Mouse (Mus musculus) embryonic facial prominence, embryonic 11.5 days (tissue): ENCODE data around the gene Arl10. TPM values are rescaled to one million over a fixed set of nuclear protein-coding genes. Genes with fewer than 3 reads are reported as not detected.
A peak's percentile ranks its signal among the peaks of the same experiment; 100 is the strongest.

ENCODE experiments used
- ATAC-seq: fragments of 200-750 bp; cut with Nextera tagmentation; replicated peaks from 2 replicates; pipeline ENCODE4 v1.8.0; 2017; ENCODE audit warnings: low read depth; ENCODE audit not compliant: insufficient number of reproducible peaks, low FRiP score, low TSS enrichment
- DNase-seq: peaks from one replicate; pipeline ENCODE4 v3.0.0-alpha.2; 2015; ENCODE audit warnings: low spot score
- H3K27ac ChIP-seq: fragments of 300-500 bp; sonication (generic); replicated peaks from 2 replicates; pipeline ENCODE4 v1.5.1; 2014; ENCODE audit warnings: mild to moderate bottlenecking, low read depth, low read length, control low read depth
- H3K27me3 ChIP-seq: fragments of 300-500 bp; sonication (generic); 2 replicates; pipeline ENCODE4 v1.6.1; 2014; ENCODE audit warnings: mild to moderate bottlenecking, low read length, moderate library complexity, mixed read lengths; ENCODE audit not compliant: control insufficient read depth, insufficient read depth
- H3K36me3 ChIP-seq: fragments of 300-500 bp; sonication (generic); replicated peaks from 2 replicates; pipeline ENCODE4 v1.6.1; 2014; ENCODE audit warnings: low read depth, mild to moderate bottlenecking, low read length, moderate library complexity, mixed read lengths; ENCODE audit not compliant: control insufficient read depth, insufficient read depth
- H3K4me1 ChIP-seq: fragments of 300-500 bp; sonication (generic); 2 replicates; pipeline ENCODE4 v1.6.1; 2014; ENCODE audit warnings: low read length, mixed read lengths; ENCODE audit not compliant: control insufficient read depth, insufficient read depth
- H3K4me2 ChIP-seq: fragments of 300-500 bp; sonication (generic); 2 replicates; pipeline ENCODE4 v1.6.1; 2014; ENCODE audit warnings: low read depth, mild to moderate bottlenecking, control low read depth, low read length, moderate library complexity
- H3K4me3 ChIP-seq: fragments of 300-500 bp; sonication (generic); 2 replicates; pipeline ENCODE4 v1.5.1; 2014; ENCODE audit warnings: low read depth, low read length, control low read depth
- H3K9ac ChIP-seq: fragments of 300-500 bp; sonication (generic); replicated peaks from 2 replicates; pipeline ENCODE4 v1.6.1; 2014; ENCODE audit warnings: mild to moderate bottlenecking, control low read depth, low read length
- H3K9me3 ChIP-seq: fragments of 300-500 bp; sonication (generic); replicated peaks from 2 replicates; pipeline ENCODE4 v1.6.1; 2016; ENCODE audit warnings: mild to moderate bottlenecking, low read length, inconsistent platforms, mixed read lengths; ENCODE audit not compliant: control insufficient read depth
- WGBS: fragments of 180-500 bp; shearing (Covaris S2); extraction: QIAGEN DNeasy Blood & Tissue Kit; methylation state at CpG from one replicate; pipeline ENCODE4 v1.1.7; 2014; 5-methylcytosine and 5-hydroxymethylcytosine counted together
- polyA plus RNA-seq: library from polyadenylated mRNA; unstranded; fragments of >200 nt; fragmentation: Nextera tagmentation; extraction: Ambion mirVana; gene quantifications from 2 replicates; pipeline ENCODE4 v1.2.1, GENCODE M21; 2014

Gene Arl10
- 24.9 and 26.0 TPM in 2 replicates for polyA plus RNA-seq

GRCm38 (mm10) chr13:54574854-54575481, at the start of gene Arl10:
Gene Arl10, plus strand, starts transcription at chr13:54575015.
- H3K4me1 ChIP-seq, result no peaks in the 10 kb centered on the region; the same call in 1 of the 2 replicates
- no peaks in the 10 kb centered on the region for H3K27me3 ChIP-seq
- H3K9me3 ChIP-seq, result no peaks in the 10 kb centered on the region
- peak within 1 kb of the TSS; percentile 96 for H3K4me3 ChIP-seq
- ATAC-seq (peak; percentile 85), DNase-seq (peak; percentile 85)
- under 1% methylated on average over 55 of the region's 55 CpGs for WGBS
- peak within 1 kb of the TSS; percentile 93 for H3K9ac ChIP-seq
- peak within 1 kb of the TSS; percentile 67; the same call in 1 of the 2 replicates for H3K27ac ChIP-seq
- H3K36me3 ChIP-seq, result 0 out of 2 replicates have a peak, but pooled peaks cover 2% of the 10 kb centered on the region
- H3K4me2 ChIP-seq, result peak within 1 kb of the TSS; percentile 90

GRCm38 (mm10) chr13:54527140-54527539, 47.7 kb upstream of the Arl10 start:
- Histone ChIP-seq H3K27me3 (no peaks in the 10 kb centered on the region), H3K4me2 (no peak overlapping the region), H3K27ac (no peak overlapping the region), H3K4me1 (no peaks in the 10 kb centered on the region), H3K9ac (no peak overlapping the region), H3K9me3 (no peaks in the 10 kb centered on the region), H3K4me3 (no peak overlapping the region), H3K36me3 (peaks cover 11% of the 10 kb centered on the region; the same call in 1 of the 2 replicates)
- no peak for DNase-seq
- 88% methylated on average over 6 of the region's 6 CpGs for WGBS
- ATAC-seq, result no peak

GRCm38 (mm10) chr13:54532134-54532533, 42.7 kb upstream of the Arl10 start:
- Histone ChIP-seq H3K27ac (no peak overlapping the region), H3K9ac (no peak overlapping the region), H3K27me3 (no peaks in the 10 kb centered on the region), H3K4me3 (no peak overlapping the region), H3K9me3 (no peaks in the 10 kb centered on the region), H3K4me1 (no peaks in the 10 kb centered on the region), H3K36me3 (peaks cover 2% of the 10 kb centered on the region; the same call in 1 of the 2 replicates), H3K4me2 (no peak overlapping the region)
- ATAC-seq (no peak), DNase-seq (no peak)

- ATAC-seq (no peak), DNase-seq (no peak)
- no peak overlapping the region for H3K27ac ChIP-seq
- H3K4me3 ChIP-seq, result no peak overlapping the region
- H3K4me2 ChIP-seq, result no peak overlapping the region
- H3K36me3 ChIP-seq, result no peaks in the 10 kb centered on the region; the same call in 1 of the 2 replicates
- no peaks in the 10 kb centered on the region for H3K4me1 ChIP-seq
- no peaks in the 10 kb centered on the region for H3K27me3 ChIP-seq
- no peaks in the 10 kb centered on the region for H3K9me3 ChIP-seq
- 89% methylated on average over 7 of the region's 7 CpGs for WGBS
- no peak overlapping the region for H3K9ac ChIP-seq
Measured at GRCm38 (mm10) chr13:54548036-54548435, 26.8 kb upstream of the Arl10 start.

- Histone ChIP-seq H3K9ac (no peak overlapping the region), H3K36me3 (peaks cover 4% of the 10 kb centered on the region), H3K27me3 (no peaks in the 10 kb centered on the region), H3K9me3 (no peaks in the 10 kb centered on the region), H3K4me2 (no peak overlapping the region), H3K4me1 (no peaks in the 10 kb centered on the region), H3K4me3 (no peak overlapping the region), H3K27ac (no peak overlapping the region)
- DNase-seq, result no peak
- ATAC-seq, result no peak
- 89% methylated on average over 9 of the region's 9 CpGs for WGBS
Measured at GRCm38 (mm10) chr13:54556176-54556575, 18.6 kb upstream of the Arl10 start.

- Histone ChIP-seq H3K27ac (no peak overlapping the region), H3K4me2 (no peak overlapping the region), H3K4me1 (no peaks in the 10 kb centered on the region), H3K36me3 (peaks cover 4% of the 10 kb centered on the region), H3K9me3 (no peaks in the 10 kb centered on the region), H3K27me3 (no peaks in the 10 kb centered on the region), H3K9ac (no peak overlapping the region), H3K4me3 (no peak overlapping the region)
- no peak for ATAC-seq
- 95% methylated on average over 3 of the region's 3 CpGs for WGBS
- DNase-seq, result no peak
Measured at GRCm38 (mm10) chr13:54556796-54557195, 18.0 kb upstream of the Arl10 start.

- H3K9me3 ChIP-seq, result no peaks in the 10 kb centered on the region
- no peaks in the 10 kb centered on the region for H3K4me1 ChIP-seq
- no peak overlapping the region for H3K27ac ChIP-seq
- 86% methylated on average over 1 of the region's 1 CpGs for WGBS
- ATAC-seq, result no peak
- H3K4me3 ChIP-seq, result no peak overlapping the region
- no peak for DNase-seq
- no peak overlapping the region for H3K4me2 ChIP-seq
- H3K9ac ChIP-seq, result no peak overlapping the region
- no peaks in the 10 kb centered on the region for H3K27me3 ChIP-seq
- peaks cover 4% of the 10 kb centered on the region for H3K36me3 ChIP-seq
Measured at GRCm38 (mm10) chr13:54557652-54558051, 17.2 kb upstream of the Arl10 start.

GRCm38 (mm10) chr13:54559656-54560055, 15.2 kb upstream of the Arl10 start:
- Histone ChIP-seq H3K36me3 (peaks cover 2% of the 10 kb centered on the region), H3K9ac (no peak overlapping the region), H3K4me1 (no peaks in the 10 kb centered on the region), H3K27ac (no peak overlapping the region), H3K9me3 (no peaks in the 10 kb centered on the region), H3K27me3 (no peaks in the 10 kb centered on the region), H3K4me3 (no peak overlapping the region), H3K4me2 (no peak overlapping the region)
- ATAC-seq (no peak), DNase-seq (no peak)
- 98% methylated on average over 2 of the region's 2 CpGs for WGBS
